Mouse (Mus musculus): ENCODE data around the gene A730071L15Rik.

The A730071L15Rik gene

DNA sequence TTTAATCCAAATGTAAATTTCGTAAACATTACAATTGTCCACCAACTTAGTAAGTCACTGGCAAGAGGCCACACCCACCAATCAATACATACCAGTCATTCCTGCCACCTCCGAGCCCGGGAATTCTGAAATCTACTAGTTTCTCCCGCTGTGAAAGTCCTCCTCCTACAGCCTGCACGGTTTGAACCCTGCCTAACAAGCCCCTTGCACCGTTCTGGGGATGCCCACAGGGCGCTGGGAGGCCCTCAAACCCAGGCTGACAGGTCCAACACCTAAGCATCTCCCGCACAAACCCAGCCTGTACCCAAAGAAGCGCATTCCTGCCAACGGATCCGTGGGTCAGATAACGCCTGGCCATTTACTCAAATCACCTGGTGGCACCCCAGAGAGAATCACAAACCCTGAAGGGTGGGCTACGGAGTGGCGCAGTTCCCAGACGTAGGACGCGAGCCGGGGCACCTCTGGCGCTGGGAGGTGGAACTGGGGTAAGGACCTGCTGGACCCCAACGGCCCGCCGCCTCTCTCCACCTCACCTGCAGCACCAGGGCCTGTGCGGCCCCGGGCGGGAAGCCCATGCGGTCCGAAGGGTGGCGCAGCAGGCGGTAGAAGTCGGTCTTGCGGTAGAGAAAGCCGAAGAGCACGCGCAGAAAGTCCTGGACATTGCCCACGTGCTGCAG, at the start of gene A730071L15Rik:
A730071L15Rik (plus strand) TSS at position 620 of the 677 bp plus-strand sequence.
- in situ Hi-C loops (cut with MboI; ENCODE audit: unreplicated experiment in 2 of 2): loop anchor here (5.0 to 25.0 kb wide), 3 partner anchors 68 to 612 kb away; partner anchors contain the start of genes Ddx56 (in 2 of the 2) and Tbrg4 (in 1 of the 2)

DNA sequence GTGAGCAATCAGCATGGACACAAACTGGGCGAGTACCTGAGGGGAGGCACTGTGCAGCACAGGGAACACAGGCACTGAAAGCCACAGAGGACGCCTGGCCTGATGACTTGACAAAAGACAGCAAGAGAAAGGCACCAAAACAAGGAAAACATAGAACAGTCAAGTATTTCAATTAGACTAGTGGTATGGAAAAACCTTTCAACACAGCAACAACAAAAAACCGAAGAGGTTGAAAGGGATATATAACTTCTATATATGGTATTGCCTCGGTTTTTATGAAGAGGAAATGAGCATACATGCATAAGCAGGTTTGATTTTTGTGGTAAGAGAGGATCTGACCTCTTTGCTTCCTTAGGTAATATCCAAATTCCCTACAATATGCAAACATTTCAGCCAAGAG, 47.0 kb upstream of the A730071L15Rik start:
- in situ Hi-C loops (cut with MboI; ENCODE audit: unreplicated experiment in 2 of 2): no loop called here

GRCm38 (mm10) chr11:6154211-6154701, 45.6 kb upstream of the A730071L15Rik start:
- in situ Hi-C loops (cut with MboI; ENCODE audit: unreplicated experiment in 2 of 2): no loop called here

- in situ Hi-C loops (cut with MboI; ENCODE audit: unreplicated experiment in 2 of 2): no loop called here
Observed at GRCm38 (mm10) chr11:6156651-6157050, 43.2 kb upstream of the A730071L15Rik start.

GRCm38 (mm10) chr11:6157119-6157518, 42.7 kb upstream of the A730071L15Rik start:
- in situ Hi-C loops (cut with MboI; ENCODE audit: unreplicated experiment in 2 of 2): no loop called here

DNA sequence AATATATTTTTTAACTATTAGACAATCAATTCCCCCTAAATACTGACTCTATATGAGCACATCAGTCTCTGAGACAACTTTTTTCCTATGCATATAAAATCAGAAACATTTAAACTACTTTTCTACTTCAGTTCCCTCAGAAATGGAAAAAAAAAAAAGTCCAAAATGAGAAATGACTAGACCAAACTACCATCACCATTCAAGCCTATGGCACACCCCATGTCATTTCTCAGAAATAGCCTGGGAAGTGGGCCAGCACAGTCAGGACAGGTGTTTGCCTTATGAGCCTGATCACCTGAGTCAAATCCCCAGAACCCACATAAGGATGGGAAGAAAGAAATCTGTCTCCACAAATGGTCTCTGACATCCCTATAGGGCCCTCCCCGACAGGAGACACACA, 41.3 kb upstream of the A730071L15Rik start:
- in situ Hi-C loops (cut with MboI; ENCODE audit: unreplicated experiment in 2 of 2): no loop called here

DNA sequence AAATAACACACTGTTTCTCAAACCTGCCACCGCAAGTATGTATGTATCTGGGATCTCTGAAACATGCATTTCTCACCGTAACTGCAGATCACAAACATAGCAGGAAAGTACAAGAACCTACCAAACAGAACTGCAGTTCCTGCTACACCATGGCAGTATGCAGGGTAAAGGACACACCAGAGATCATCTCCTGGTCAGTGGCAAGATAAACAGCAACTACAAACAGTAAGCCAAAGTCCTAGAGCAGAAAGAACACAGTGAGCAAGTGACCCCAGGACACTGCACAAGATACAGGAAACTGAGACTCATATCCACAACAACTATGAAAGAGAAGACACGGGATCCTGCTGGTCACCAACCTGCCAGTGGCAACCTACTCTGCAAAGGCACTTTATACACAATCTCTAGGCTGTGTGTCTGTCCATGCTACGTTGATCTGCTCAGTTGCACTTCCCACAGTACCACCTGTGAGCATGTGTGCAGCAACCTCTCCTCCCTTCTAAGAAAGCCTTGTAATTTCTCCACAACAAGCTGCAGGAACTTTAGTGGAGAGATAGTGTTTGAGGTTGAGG, 40.0 kb upstream of the A730071L15Rik start:
- in situ Hi-C loops (cut with MboI; ENCODE audit: unreplicated experiment in 2 of 2): no loop called here

- in situ Hi-C loops (cut with MboI; ENCODE audit: unreplicated experiment in 2 of 2): no loop called here
Observed at GRCm38 (mm10) chr11:6160663-6161271, 39.1 kb upstream of the A730071L15Rik start.

GRCm38 (mm10) chr11:6161549-6161948, 38.3 kb upstream of the A730071L15Rik start:
- in situ Hi-C loops (cut with MboI; ENCODE audit: unreplicated experiment in 2 of 2): no loop called here

- in situ Hi-C loops (cut with MboI; ENCODE audit: unreplicated experiment in 2 of 2): no loop called here
Observed at GRCm38 (mm10) chr11:6163062-6163461, 36.8 kb upstream of the A730071L15Rik start.

GRCm38 (mm10) chr11:6163706-6164105, 36.1 kb upstream of the A730071L15Rik start:
- in situ Hi-C loops (cut with MboI; ENCODE audit: unreplicated experiment in 2 of 2): no loop called here

GRCm38 (mm10) chr11:6164781-6165180, 35.0 kb upstream of the A730071L15Rik start:
- in situ Hi-C loops (cut with MboI; ENCODE audit: unreplicated experiment in 2 of 2): loop anchor here in 1 of 2 experiments (5.0 kb wide), 1 partner anchor 1692 kb away; no protein-coding TSS in a partner anchor

GRCm38 (mm10) chr11:6165391-6166081, 34.3 kb upstream of the A730071L15Rik start:
- in situ Hi-C loops (cut with MboI; ENCODE audit: unreplicated experiment in 2 of 2): loop anchor here in 1 of 2 experiments (5.0 kb wide), 1 partner anchor 1693 kb away; no protein-coding TSS in a partner anchor

- in situ Hi-C loops (cut with MboI; ENCODE audit: unreplicated experiment in 2 of 2): loop anchor here in 1 of 2 experiments (5.0 kb wide), 1 partner anchor 1694 kb away; no protein-coding TSS in a partner anchor
Observed at GRCm38 (mm10) chr11:6166351-6166750, 33.5 kb upstream of the A730071L15Rik start.

DNA sequence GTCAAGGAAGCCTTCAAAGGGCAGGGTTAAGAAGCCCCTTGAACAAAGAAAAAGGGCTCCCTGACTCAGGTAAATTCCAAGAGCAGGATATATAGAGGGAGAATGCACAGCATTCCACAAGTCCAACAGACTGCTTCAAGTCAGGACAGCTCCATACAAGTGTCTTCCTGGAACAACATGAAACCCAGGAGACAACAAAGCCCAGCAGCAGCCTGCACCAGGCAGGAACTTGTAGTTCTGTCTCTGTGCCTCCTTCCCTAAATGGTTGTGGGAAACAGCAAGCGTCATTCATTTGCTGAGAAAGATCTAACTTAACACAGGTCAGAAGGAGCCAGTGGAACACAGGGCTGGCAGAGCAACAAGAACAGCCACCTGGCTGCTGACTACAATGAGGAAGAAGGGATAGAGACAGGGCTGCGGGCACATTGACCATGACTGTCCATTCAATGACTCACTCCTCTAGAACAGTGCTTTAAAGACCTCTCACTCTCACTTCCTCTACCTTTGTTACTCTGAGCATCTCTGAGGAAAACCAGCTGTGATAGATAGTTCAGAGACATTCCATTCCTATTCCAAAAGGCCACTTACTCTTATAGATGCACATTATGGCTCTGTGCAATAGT, 30.7 kb upstream of the A730071L15Rik start:
- in situ Hi-C loops (cut with MboI; ENCODE audit: unreplicated experiment in 2 of 2): loop anchor here in 1 of 2 experiments (5.0 kb wide), 1 partner anchor 1697 kb away; no protein-coding TSS in a partner anchor

DNA sequence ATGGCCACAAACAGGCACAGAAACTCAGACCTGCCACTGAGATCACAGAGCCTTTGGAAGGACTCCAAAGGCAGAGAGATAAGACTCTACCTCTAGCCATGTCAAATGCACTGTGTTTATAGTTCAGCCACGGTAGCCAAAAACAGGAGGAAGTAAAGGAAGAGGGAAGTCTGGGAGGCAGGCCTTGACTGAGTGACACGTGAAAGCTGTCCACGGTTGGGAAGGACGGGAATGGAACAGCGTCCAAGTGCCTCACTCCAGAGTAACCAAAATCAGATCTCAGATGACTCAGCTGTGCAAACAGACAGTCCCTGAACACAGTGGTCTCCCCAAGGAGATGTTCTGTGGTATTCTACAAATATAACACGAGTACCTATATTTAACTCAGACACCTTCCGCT, 25.1 kb upstream of the A730071L15Rik start:
- in situ Hi-C loops (cut with MboI; ENCODE audit: unreplicated experiment in 2 of 2): no loop called here

DNA sequence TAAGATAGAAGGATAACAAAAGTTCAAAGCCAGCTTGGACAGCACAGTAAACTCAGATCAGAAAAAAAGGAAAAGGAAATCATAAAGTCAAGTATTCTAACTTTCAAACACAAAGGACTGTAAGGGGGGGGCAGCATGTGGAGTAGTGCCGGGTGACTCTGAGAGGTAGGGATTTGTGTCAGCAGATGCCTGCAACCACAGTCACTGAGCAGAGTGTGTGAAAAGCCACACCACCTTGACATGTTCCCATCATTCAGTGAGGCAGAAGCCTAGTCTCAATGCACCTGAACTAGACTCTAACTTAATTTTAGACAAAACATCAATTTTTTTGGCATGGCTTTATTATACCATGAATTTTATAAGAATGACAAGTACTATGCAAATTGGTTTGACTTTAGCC, 24.3 kb upstream of the A730071L15Rik start:
- in situ Hi-C loops (cut with MboI; ENCODE audit: unreplicated experiment in 2 of 2): no loop called here

GRCm38 (mm10) chr11:6177781-6178420, 21.9 kb upstream of the A730071L15Rik start:
- in situ Hi-C loops (cut with MboI; ENCODE audit: unreplicated experiment in 2 of 2): no loop called here

DNA sequence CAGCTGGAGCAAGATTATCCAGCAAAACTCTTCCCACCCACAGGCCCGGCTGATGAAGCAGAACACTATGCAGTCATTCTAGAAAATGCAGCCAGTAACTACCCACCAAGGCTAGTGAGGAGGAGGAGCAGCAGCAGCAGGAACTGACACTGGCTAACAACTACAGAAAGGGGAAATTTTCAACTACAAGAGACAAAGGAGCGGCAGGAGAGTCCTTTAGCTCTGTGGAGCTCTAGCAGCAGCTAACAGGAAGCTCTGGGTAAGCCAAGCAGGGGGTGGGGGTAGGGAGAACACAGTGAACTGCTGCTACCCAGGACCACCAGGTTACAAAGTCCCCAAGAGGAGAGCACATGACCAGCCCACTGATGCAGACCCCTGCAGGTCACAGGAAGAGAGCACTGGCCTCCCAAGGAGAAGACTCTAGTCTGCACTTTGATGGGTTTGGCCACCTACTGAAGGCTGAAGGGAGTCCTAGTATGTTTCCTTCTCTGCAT, 21.1 kb upstream of the A730071L15Rik start:
- in situ Hi-C loops (cut with MboI; ENCODE audit: unreplicated experiment in 2 of 2): no loop called here

DNA sequence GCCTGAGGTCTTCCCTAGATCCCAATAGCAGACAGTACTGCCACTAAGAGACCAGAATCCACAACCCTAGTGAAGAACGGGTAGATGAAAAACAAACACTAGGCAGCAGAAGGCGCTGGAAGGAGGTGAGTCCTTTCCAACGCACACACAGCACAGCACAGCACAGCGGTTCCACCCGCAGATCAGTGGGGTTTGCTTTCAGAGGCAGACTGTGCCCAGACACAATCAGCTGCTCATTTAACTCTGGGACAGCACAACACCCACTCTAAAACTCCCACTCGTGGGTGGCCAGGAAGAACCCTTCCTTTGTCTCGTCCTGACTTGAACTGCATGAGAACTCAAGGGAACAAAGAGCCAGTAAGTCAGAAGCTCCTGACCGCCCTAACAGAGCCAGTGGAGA, 20.6 kb upstream of the A730071L15Rik start:
- in situ Hi-C loops (cut with MboI; ENCODE audit: unreplicated experiment in 2 of 2): no loop called here

Measured in v-Abl transformed pro-B cells (cell line).